Mouse (Mus musculus) spleen, embryonic (tissue): ENCODE results near the gene Slc38a9.
"Not testable (repeated sequence)": the region's sequence is repeated elsewhere in the genome, so short reads cannot be mapped to it uniquely, and the experiment has no call there.

Experiments
- CTCF ChIA-PET: fragments of 350-600 bp; sonication (Branson Sonifier 250); formaldehyde crosslinking; loops from one replicate; lab custom pipeline; 2022; lab: Charles Lee

Slc38a9 gene

GRCm38 (mm10) chr13:112683312-112683711 is 22.8 kb downstream of the Slc38a9 start:
- CTCF ChIA-PET = no interaction called here

DNA sequence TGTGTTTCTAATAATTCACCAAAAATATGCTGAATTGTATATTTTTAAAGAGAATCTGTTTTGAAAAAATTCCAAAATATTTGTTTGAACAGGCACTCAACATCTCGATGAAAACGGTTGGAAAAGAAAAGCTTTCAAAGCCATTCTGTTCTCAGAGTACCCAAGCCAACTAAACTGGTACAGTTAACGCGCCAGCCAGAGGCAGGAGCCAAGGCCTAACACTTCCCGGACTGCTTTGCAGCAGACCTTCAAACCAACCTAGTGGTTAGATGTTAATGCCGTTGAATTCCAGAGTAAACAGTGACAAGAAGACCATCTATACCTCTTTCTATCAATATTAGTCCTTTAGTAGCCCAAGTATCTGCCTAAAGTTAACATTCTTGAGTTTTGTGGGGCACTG is 23.4 kb downstream of the Slc38a9 start:
- CTCF ChIA-PET = no interaction called here

DNA sequence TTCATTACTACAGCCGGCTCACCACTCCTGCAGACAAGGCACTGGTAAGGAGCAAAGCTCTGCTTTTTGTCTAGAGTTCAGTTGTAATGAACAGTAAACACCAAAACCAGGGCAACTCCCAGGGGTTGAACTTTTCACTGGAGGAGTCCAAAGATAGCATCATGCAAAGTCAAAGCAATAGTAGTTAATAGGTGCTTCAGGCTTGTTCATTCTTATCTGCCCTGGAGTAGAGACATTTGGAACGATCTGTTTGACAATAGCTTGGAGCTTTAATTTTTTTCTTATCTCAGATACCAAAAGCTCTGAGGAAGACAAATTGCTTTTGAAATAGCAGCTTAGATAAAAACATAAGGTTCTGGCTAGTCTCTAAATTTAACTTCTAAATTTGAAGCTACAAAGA is 25.6 kb downstream of the Slc38a9 start:
- CTCF ChIA-PET = no interaction called here

DNA sequence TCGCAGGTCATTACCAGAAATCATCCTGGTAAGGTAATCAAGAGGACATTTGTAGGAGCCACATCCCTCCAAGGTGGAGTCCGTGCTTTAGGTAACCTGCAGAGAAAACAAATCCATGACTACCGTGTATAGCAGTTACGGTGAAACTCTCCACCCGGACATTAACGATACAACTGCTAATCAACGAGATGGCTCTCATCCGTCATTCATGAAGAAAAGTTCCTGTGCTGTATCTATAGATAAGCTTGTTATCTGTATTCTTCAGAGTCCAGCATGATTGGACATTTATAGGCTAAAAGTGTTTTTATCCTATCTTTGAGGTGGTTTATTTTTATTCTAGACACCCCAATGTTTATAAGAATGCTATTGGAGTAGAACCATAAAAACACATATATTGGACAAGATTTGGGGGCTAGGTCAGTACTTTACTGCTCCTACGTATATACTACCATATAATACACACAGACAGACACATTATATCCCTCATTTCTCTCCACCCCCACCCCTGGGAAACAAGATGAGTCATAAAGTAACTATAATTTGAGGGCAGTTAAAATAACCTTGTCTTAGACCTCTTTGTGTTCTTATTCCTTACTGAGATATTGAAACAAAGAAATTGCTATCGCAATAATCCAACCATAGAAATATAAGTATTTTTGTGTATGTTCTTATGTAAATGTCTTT is 32.5 kb downstream of the Slc38a9 start:
- CTCF ChIA-PET = no interaction called here

- CTCF ChIA-PET = no interaction called here
Measured at GRCm38 (mm10) chr13:112695526-112696240, 35.1 kb downstream of the Slc38a9 start.

GRCm38 (mm10) chr13:112701256-112701655 is 40.7 kb downstream of the Slc38a9 start:
- CTCF ChIA-PET = no interaction called here

GRCm38 (mm10) chr13:112706351-112706750 is 45.8 kb downstream of the Slc38a9 start:
- CTCF ChIA-PET = no interaction called here

- CTCF ChIA-PET = no interaction called here
Measured at GRCm38 (mm10) chr13:112720078-112720736, 59.7 kb downstream of the Slc38a9 start.

GRCm38 (mm10) chr13:112721946-112722729 is 61.6 kb downstream of the Slc38a9 start:
- CTCF ChIA-PET = no interaction called here

- CTCF ChIA-PET = not testable (repeated sequence)
Measured at GRCm38 (mm10) chr13:112724260-112724659, 63.7 kb downstream of the Slc38a9 start.

DNA sequence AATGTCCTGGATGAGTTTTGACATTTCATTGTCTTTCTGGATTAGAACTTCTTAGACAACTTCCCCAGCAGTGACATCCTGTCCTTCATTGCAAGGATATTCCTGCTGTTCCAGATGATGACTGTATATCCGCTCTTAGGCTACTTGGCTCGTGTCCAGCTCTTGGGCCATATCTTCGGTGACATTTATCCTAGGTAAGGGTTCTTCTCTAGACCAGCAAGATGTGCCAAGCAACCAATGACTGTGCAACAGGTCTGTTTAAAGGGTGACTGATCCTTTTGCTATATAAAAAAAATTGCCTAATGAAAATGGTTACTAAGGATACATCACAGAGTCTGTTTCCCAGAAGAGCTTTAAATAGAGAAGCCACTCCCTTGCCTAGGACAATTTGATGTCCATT is 65.5 kb downstream of the Slc38a9 start:
- CTCF ChIA-PET = interaction anchor here (0.6 kb wide), 1 partner anchor 844 kb away, joined by 5 read pairs; no protein-coding TSS in a partner anchor

DNA sequence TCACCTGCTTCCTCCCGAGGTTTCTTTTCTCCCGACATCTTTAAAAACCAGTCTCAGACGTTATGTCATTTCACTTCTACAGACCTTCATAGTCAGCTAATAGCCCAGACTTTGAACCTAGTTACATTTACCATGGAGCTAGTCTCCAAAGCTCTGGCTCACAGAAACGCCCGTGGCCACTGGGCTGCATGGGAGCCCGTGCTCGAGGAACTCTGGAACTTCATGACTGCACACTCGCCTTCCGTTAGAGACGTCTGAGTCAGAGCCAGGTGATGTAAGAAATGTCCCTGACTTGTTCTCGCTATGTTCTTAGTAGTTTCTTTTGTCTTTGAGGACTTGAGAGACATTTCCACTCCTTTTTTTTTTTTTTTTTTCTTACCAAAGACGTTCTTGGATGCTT is 72.8 kb downstream of the Slc38a9 start:
- CTCF ChIA-PET = no interaction called here

GRCm38 (mm10) chr13:112734906-112735713 is 74.6 kb downstream of the Slc38a9 start:
- CTCF ChIA-PET = no interaction called here

- CTCF ChIA-PET = no interaction called here
Measured at GRCm38 (mm10) chr13:112736407-112736806, 75.9 kb downstream of the Slc38a9 start.

DNA sequence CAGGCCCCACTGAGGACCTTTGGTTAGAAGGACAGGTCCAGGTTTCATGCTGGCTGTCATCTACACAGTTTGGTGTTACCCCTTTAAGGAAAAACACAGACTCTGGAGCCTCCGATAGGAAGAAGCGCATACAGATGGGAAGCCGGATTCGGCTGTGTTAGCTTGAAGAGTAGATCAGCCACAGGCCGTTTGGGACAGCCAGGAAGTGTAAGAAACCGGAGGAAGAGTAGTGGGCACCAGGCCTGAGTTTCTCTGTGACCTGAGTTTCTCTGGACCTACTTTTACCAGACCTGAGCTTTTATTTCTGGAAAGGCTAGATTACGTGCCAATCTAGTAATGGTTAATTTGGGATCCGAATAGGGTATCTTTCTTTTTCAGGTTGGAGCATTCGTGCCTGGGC is 76.6 kb downstream of the Slc38a9 start:
- CTCF ChIA-PET = no interaction called here

- CTCF ChIA-PET = no interaction called here
Measured at GRCm38 (mm10) chr13:112738005-112738404, 77.5 kb downstream of the Slc38a9 start.

- CTCF ChIA-PET = interaction anchor here (0.6 kb wide), 1 partner anchor 187 kb away, joined by 6 read pairs; no protein-coding TSS in a partner anchor
Measured at GRCm38 (mm10) chr13:112740073-112740472, 79.5 kb downstream of the Slc38a9 start.

GRCm38 (mm10) chr13:112742076-112742830 is 81.7 kb downstream of the Slc38a9 start:
- CTCF ChIA-PET = no interaction called here

DNA sequence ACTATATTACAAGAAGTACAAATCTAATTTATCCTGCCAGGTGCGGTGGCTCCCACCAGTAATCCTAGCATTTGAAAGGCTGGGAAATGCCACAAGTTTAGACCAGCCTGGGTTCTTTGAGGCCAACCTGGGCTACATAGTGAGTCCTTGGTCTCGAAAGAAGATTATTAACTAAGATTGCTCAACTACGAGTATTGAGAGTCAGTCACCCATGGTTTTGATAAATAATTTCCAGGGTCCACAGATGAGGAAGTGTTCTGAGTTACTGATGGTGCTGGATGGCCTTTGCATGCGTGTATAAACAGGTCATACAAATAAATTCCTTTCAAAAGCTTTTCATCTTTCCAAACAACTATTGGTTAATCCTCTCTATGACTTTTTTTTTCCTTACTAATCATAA is 83.1 kb downstream of the Slc38a9 start:
- CTCF ChIA-PET = no interaction called here
